ENCODE assay signal across 8 mouse cellular contexts in the genomic region with DNA sequence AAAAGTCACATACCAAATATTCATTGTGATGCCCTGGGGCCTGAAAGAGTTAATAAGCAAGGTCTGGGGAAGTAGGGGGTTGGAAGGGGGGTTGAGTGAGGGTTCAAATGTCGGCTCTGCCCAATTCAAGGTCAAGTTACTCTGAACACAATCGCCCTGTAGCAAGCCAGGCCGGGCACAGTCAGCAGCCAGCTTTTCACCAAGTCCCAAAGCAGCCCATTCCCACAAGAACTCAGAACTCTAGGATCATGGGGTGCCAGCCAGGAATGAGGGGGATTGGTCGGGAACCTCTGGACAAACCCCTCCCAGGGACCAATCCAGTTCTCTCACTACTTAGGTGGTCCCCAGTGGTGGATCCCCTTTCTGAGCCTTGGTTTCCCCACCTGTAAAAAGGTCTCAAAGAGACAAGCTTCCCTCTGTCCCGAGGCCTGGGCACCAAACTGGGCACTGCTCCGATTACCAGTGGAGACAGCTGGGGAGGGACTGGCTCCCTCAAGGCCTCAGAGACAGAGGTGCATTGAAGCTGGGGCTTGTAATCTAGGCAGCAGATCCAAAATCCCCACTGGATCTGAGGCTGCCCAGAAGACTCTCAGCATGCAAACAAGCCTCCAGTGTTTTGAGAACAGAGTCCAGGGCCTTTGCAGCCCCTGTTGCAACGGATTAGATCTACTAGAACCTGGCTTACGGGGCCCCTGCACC. TPM values are rescaled to one million over a fixed set of nuclear protein-coding genes. Genes with fewer than 3 reads are reported as not detected.
DNase-seq lines count a peak whose midpoint lies in the region; ATAC-seq and TF ChIP-seq lines count a peak whose summit lies in the region.
"Had no signal": no experiment of that assay in that cellular context is flagged by ENCODE, and none has a peak within 500 bp of the region (broad histone marks: within the 10 kb centered on the region; RNA-seq: fewer than 3 reads in every experiment).

No protein-coding gene starts in this region.

- DNase-seq in hindbrain, embryonic 10.5 days (ENCODE audit: low spot score) = no peak
- DNase-seq in hindbrain, embryonic 14.5 days (ENCODE audit: low spot score) = no peak
- peak; percentile 55 for DNase-seq in brain, adult 2 months (ENCODE audit: low read depth, low spot score)
- DNase-seq in limb, embryonic 14.5 days (ENCODE audit: low spot score) = no peak
- DNase-seq in cerebellum, adult 11-12 months = no peak

- H3K27ac ChIP-seq in hindbrain, embryonic 10.5 days = peak overlapping the region; percentile 16
- H3K27ac ChIP-seq in hindbrain, embryonic 14.5 days = no peak overlapping the region
- 0 out of 2 replicates have a peak overlapping the region, but pooled peaks have one; percentile 48 for H3K27ac ChIP-seq in hindbrain, embryonic 12.5 days
- peak overlapping the region; percentile 55 for H3K27ac ChIP-seq in limb, embryonic 14.5 days (replicated peaks; ENCODE audit: low read depth, low read length)
- H3K27ac ChIP-seq: neural tube, embryonic 13.5 days had no signal

- no peak overlapping the region for H3K4me2 ChIP-seq in hindbrain, embryonic 14.5 days (replicated peaks)
- no peak overlapping the region for H3K4me2 ChIP-seq in hindbrain, embryonic 12.5 days (replicated peaks)
- peak overlapping the region; percentile 13; the same call in 1 of the 2 replicates for H3K4me2 ChIP-seq in limb, embryonic 14.5 days (replicated peaks; ENCODE audit: low read depth, low read length, severe bottlenecking)
- H3K4me2 ChIP-seq: neural tube, embryonic 13.5 days had no signal

- H3K4me3 ChIP-seq in hindbrain, embryonic 10.5 days = no peak overlapping the region; the same call in 1 of the 2 replicates
- no peak overlapping the region for H3K4me3 ChIP-seq in hindbrain, embryonic 14.5 days (replicated peaks; ENCODE audit: low read length)
- no peak overlapping the region for H3K4me3 ChIP-seq in hindbrain, embryonic 12.5 days
- no peak overlapping the region for H3K4me3 ChIP-seq in limb, embryonic 14.5 days (replicated peaks; ENCODE audit: low read length)
- H3K4me3 ChIP-seq: neural tube, embryonic 13.5 days had no signal

- H3K36me3 ChIP-seq in hindbrain, embryonic 10.5 days = no peaks in the 10 kb centered on the region
- H3K36me3 ChIP-seq in hindbrain, embryonic 14.5 days (replicated peaks; ENCODE audit: control insufficient read depth, insufficient read depth) = no peaks in the 10 kb centered on the region
- H3K36me3 ChIP-seq in hindbrain, embryonic 12.5 days = no peaks in the 10 kb centered on the region
- no peaks in the 10 kb centered on the region for H3K36me3 ChIP-seq in limb, embryonic 14.5 days (ENCODE audit: control insufficient read depth, insufficient read depth, low read length)
- H3K36me3 ChIP-seq: neural tube, embryonic 13.5 days had no signal

- H3K9ac ChIP-seq in hindbrain, embryonic 14.5 days = no peak overlapping the region
- no peak overlapping the region for H3K9ac ChIP-seq in hindbrain, embryonic 12.5 days
- no peak overlapping the region for H3K9ac ChIP-seq in limb, embryonic 14.5 days (ENCODE audit: low read depth, low read length, severe bottlenecking)
- H3K9ac ChIP-seq: neural tube, embryonic 13.5 days had no signal

- TF ChIP-seq POLR2A in limb, embryonic 14.5 days (IDR thresholded peaks at IDR 0.05; ENCODE audit: borderline replicate concordance, extremely low read depth, insufficient read depth, insufficient read length) = no peak

- ATAC-seq in hindbrain, embryonic 14.5 days (ENCODE audit: low FRiP score) = no peak
- ATAC-seq in hindbrain, embryonic 12.5 days (ENCODE audit: low FRiP score) = no peak
- ATAC-seq in limb, embryonic 14.5 days (ENCODE audit: low FRiP score, low read depth) = 0 out of 2 replicates have a peak, but pooled peaks have one; percentile 8
- ATAC-seq in granulocyte monocyte progenitor cell, adult 5-6 weeks (replicated peaks; ENCODE audit: poor library complexity, severe bottlenecking) = no peak

- peaks cover 55% of the 10 kb centered on the region for H3K4me1 ChIP-seq in hindbrain, embryonic 10.5 days (replicated peaks)
- no peaks in the 10 kb centered on the region for H3K4me1 ChIP-seq in hindbrain, embryonic 14.5 days (replicated peaks; ENCODE audit: control insufficient read depth, insufficient read depth, low read length)
- peaks cover 25% of the 10 kb centered on the region for H3K4me1 ChIP-seq in hindbrain, embryonic 12.5 days
- H3K4me1 ChIP-seq in limb, embryonic 14.5 days (ENCODE audit: control insufficient read depth, insufficient read depth, low read length) = peaks cover 85% of the 10 kb centered on the region

- no peaks in the 10 kb centered on the region for H3K9me3 ChIP-seq in hindbrain, embryonic 10.5 days
- no peaks in the 10 kb centered on the region for H3K9me3 ChIP-seq in hindbrain, embryonic 14.5 days (ENCODE audit: control insufficient read depth, low read length)
- H3K9me3 ChIP-seq in hindbrain, embryonic 12.5 days (replicated peaks) = no peaks in the 10 kb centered on the region
- no peaks in the 10 kb centered on the region for H3K9me3 ChIP-seq in limb, embryonic 14.5 days (ENCODE audit: control insufficient read depth, low read length)
- H3K9me3 ChIP-seq: neural tube, embryonic 13.5 days had no signal

- 23% methylated on average over 8 of the region's 8 CpGs for WGBS in hindbrain, embryonic 10.5 days
- 23% methylated on average over 8 of the region's 8 CpGs for whole genome bisulfite sequencing in hindbrain, embryonic 14.5 days
- 25% methylated on average over 8 of the region's 8 CpGs for WGBS in hindbrain, embryonic 12.5 days
- 17% methylated on average over 8 of the region's 8 CpGs for WGBS in limb, embryonic 14.5 days

- H3K27me3 ChIP-seq in hindbrain, embryonic 10.5 days (ENCODE audit: insufficient read depth, poor library complexity, severe bottlenecking) = peaks cover 22% of the 10 kb centered on the region
- H3K27me3 ChIP-seq in hindbrain, embryonic 14.5 days (ENCODE audit: control insufficient read depth, insufficient read depth, low read length) = peaks cover 6% of the 10 kb centered on the region; the same call in 1 of the 2 replicates
- H3K27me3 ChIP-seq in hindbrain, embryonic 12.5 days = peaks cover 10% of the 10 kb centered on the region
- no peaks in the 10 kb centered on the region for H3K27me3 ChIP-seq in limb, embryonic 14.5 days (ENCODE audit: control insufficient read depth, insufficient read depth, low read length)

RNA-seq across cellular contexts. Expression of gene Sdc4, which starts 7.3 kb away (rescaled TPM):
- 14.8 and 18.0 TPM in 2 replicates for polyA plus RNA-seq in hindbrain, embryonic 10.5 days (2016; fragmentation: Nextera tagmentation; extraction: Ambion mirVana)
- polyA plus RNA-seq in hindbrain, embryonic 14.5 days (2014; fragmentation: Nextera tagmentation; extraction: Ambion mirVana) = 6.8 and 9.3 TPM in 2 replicates
- polyA plus RNA-seq in hindbrain, embryonic 12.5 days (2016; fragmentation: Nextera tagmentation; extraction: Ambion mirVana) = 17.6 and 18.8 TPM in 2 replicates
- polyA plus RNA-seq in limb, embryonic 14.5 days (2012; rRNA removed) = 27.4 and 29.7 TPM in 2 replicates
- polyA plus RNA-seq in limb, embryonic 14.5 days (2014; fragmentation: Nextera tagmentation; extraction: Ambion mirVana) = 65.9 and 68.2 TPM in 2 replicates
- not detected in 2 replicates for total RNA-seq in granulocyte monocyte progenitor cell, adult 5-6 weeks (2014; fragmentation: Nextera tagmentation)
- total RNA-seq in granulocyte monocyte progenitor cell, adult 5-6 weeks (2017) = not detected in 2 replicates

RNA-seq across cellular contexts. Expression of gene Sys1, which starts 20.4 kb away (rescaled TPM):
- polyA plus RNA-seq in hindbrain, embryonic 10.5 days (2016; fragmentation: Nextera tagmentation; extraction: Ambion mirVana) = 61.5 and 76.4 TPM in 2 replicates
- 87.1 and 92.6 TPM in 2 replicates for polyA plus RNA-seq in hindbrain, embryonic 14.5 days (2014; fragmentation: Nextera tagmentation; extraction: Ambion mirVana)
- 65.1 and 71.5 TPM in 2 replicates for polyA plus RNA-seq in hindbrain, embryonic 12.5 days (2016; fragmentation: Nextera tagmentation; extraction: Ambion mirVana)
- 48.4 and 68.8 TPM in 2 replicates for polyA plus RNA-seq in limb, embryonic 14.5 days (2012; rRNA removed)
- 73.1 TPM in 2 replicates for polyA plus RNA-seq in limb, embryonic 14.5 days (2014; fragmentation: Nextera tagmentation; extraction: Ambion mirVana)
- total RNA-seq in granulocyte monocyte progenitor cell, adult 5-6 weeks (2014; fragmentation: Nextera tagmentation) = 30.4 and 35.3 TPM in 2 replicates
- 11.5 and 18.1 TPM in 2 replicates for total RNA-seq in granulocyte monocyte progenitor cell, adult 5-6 weeks (2017)

RNA-seq across cellular contexts. Expression of gene Gm20458, which starts 24.4 kb away (rescaled TPM):
- polyA plus RNA-seq in hindbrain, embryonic 10.5 days (2016; fragmentation: Nextera tagmentation; extraction: Ambion mirVana) = 4.4 and 4.5 TPM in 2 replicates
- 8.6 and 10.0 TPM in 2 replicates for polyA plus RNA-seq in hindbrain, embryonic 14.5 days (2014; fragmentation: Nextera tagmentation; extraction: Ambion mirVana)
- polyA plus RNA-seq in hindbrain, embryonic 12.5 days (2016; fragmentation: Nextera tagmentation; extraction: Ambion mirVana) = 1.2 and 5.7 TPM in 2 replicates
- 9.0 and 10.4 TPM in 2 replicates for polyA plus RNA-seq in limb, embryonic 14.5 days (2012; rRNA removed)
- 12.2 and 14.3 TPM in 2 replicates for polyA plus RNA-seq in limb, embryonic 14.5 days (2014; fragmentation: Nextera tagmentation; extraction: Ambion mirVana)
- not detected in 2 replicates for total RNA-seq in granulocyte monocyte progenitor cell, adult 5-6 weeks (2014; fragmentation: Nextera tagmentation)
- total RNA-seq in granulocyte monocyte progenitor cell, adult 5-6 weeks (2017) = not detected in 2 replicates

RNA-seq across cellular contexts. Expression of gene Matn4, which starts 31.4 kb away (rescaled TPM):
- 0.35 and 0.72 TPM in 2 replicates for polyA plus RNA-seq in hindbrain, embryonic 10.5 days (2016; fragmentation: Nextera tagmentation; extraction: Ambion mirVana)
- polyA plus RNA-seq in hindbrain, embryonic 14.5 days (2014; fragmentation: Nextera tagmentation; extraction: Ambion mirVana) = 0.44 and 0.75 TPM in 2 replicates
- 31.5 and 39.5 TPM in 2 replicates for polyA plus RNA-seq in hindbrain, embryonic 12.5 days (2016; fragmentation: Nextera tagmentation; extraction: Ambion mirVana)
- polyA plus RNA-seq in limb, embryonic 14.5 days (2012; rRNA removed) = 362 and 495 TPM in 2 replicates
- polyA plus RNA-seq in limb, embryonic 14.5 days (2014; fragmentation: Nextera tagmentation; extraction: Ambion mirVana) = 30.2 and 39.9 TPM in 2 replicates
- total RNA-seq in granulocyte monocyte progenitor cell, adult 5-6 weeks (2014; fragmentation: Nextera tagmentation) = not detected in 2 replicates
- not detected in 2 replicates for total RNA-seq in granulocyte monocyte progenitor cell, adult 5-6 weeks (2017)

RNA-seq across cellular contexts. Expression of gene Rbpjl, which starts 33.4 kb away (rescaled TPM):
- 0.02 TPM in 1 of 2 replicates, not detected in the other for polyA plus RNA-seq in hindbrain, embryonic 10.5 days (2016; fragmentation: Nextera tagmentation; extraction: Ambion mirVana)
- polyA plus RNA-seq in hindbrain, embryonic 14.5 days (2014; fragmentation: Nextera tagmentation; extraction: Ambion mirVana) = 0.04 and 0.15 TPM in 2 replicates
- 0.33 and 0.37 TPM in 2 replicates for polyA plus RNA-seq in hindbrain, embryonic 12.5 days (2016; fragmentation: Nextera tagmentation; extraction: Ambion mirVana)
- polyA plus RNA-seq in limb, embryonic 14.5 days (2012; rRNA removed) = 2.7 and 3.9 TPM in 2 replicates
- 0.45 and 0.76 TPM in 2 replicates for polyA plus RNA-seq in limb, embryonic 14.5 days (2014; fragmentation: Nextera tagmentation; extraction: Ambion mirVana)
- total RNA-seq in granulocyte monocyte progenitor cell, adult 5-6 weeks (2014; fragmentation: Nextera tagmentation) = not detected in 2 replicates
- not detected in 2 replicates for total RNA-seq in granulocyte monocyte progenitor cell, adult 5-6 weeks (2017)
